Mouse (Mus musculus) C2C12 (cell line): ENCODE measurements at regions not wholly inside any gene's neighbourhood (a gene's known extent, or its start where the extent isn't known, plus 50 kb on each side); places are given as distances from the start of the nearest gene placed in this dataset.

Experiments
- H3K27me3 ChIP-seq: one replicate; pipeline ENCODE4 v1.6.1; 2011; ENCODE audit not compliant: control insufficient read depth, insufficient read depth, insufficient read length
- H3K36me3 ChIP-seq: one replicate; pipeline ENCODE4 v1.6.1; 2011; ENCODE audit not compliant: control insufficient read depth, insufficient read depth
- H3K4me3 ChIP-seq: one replicate; pipeline ENCODE4 v1.5.1; 2011; ENCODE audit warnings: mild to moderate bottlenecking, control low read depth; ENCODE audit not compliant: poor library complexity, insufficient read depth, severe bottlenecking
- H3K79me2 ChIP-seq: one replicate; pipeline ENCODE4 v1.6.1; 2011; ENCODE audit not compliant: control insufficient read depth, insufficient read depth
- H3K79me3 ChIP-seq: one replicate; pipeline ENCODE4 v1.6.1; 2011; ENCODE audit warnings: low read depth, control low read depth
- H3ac ChIP-seq: one replicate; pipeline ENCODE3; 2011; ENCODE audit warnings: low read depth; ENCODE audit not compliant: control insufficient read depth, insufficient read length
- CEBPB ChIP-seq: IDR thresholded peaks from one replicate; pipeline ENCODE4 v1.6.1; 2011; ENCODE audit warnings: low read depth, mild to moderate bottlenecking, control low read depth, moderate library complexity
- CTCF ChIP-seq: IDR thresholded peaks from one replicate; pipeline ENCODE4 v1.5.1; 2011; ENCODE audit not compliant: control insufficient read depth, insufficient read depth, insufficient read length
- FOSL1 ChIP-seq: IDR thresholded peaks from one replicate; pipeline ENCODE4 v1.8.0; 2011; ENCODE audit warnings: mild to moderate bottlenecking, low read length; ENCODE audit not compliant: poor library complexity, insufficient read depth, severe bottlenecking
- MAX ChIP-seq: IDR thresholded peaks from one replicate; pipeline ENCODE4 v1.6.1; 2011; ENCODE audit warnings: mild to moderate bottlenecking, control low read depth
- MYOD1 ChIP-seq: IDR thresholded peaks from one replicate; pipeline ENCODE4 v1.6.1; 2011; ENCODE audit warnings: low read depth; ENCODE audit not compliant: control insufficient read depth, insufficient read length
- MYOG ChIP-seq: IDR thresholded peaks from one replicate; pipeline ENCODE4 v1.6.1; 2011; ENCODE audit not compliant: control insufficient read depth, insufficient read length; ENCODE audit errors: extremely low read depth
- USF1 ChIP-seq: IDR thresholded peaks from one replicate; pipeline ENCODE4 v1.6.1; 2011; ENCODE audit warnings: low read depth, mild to moderate bottlenecking, control low read depth, moderate library complexity

DNA sequence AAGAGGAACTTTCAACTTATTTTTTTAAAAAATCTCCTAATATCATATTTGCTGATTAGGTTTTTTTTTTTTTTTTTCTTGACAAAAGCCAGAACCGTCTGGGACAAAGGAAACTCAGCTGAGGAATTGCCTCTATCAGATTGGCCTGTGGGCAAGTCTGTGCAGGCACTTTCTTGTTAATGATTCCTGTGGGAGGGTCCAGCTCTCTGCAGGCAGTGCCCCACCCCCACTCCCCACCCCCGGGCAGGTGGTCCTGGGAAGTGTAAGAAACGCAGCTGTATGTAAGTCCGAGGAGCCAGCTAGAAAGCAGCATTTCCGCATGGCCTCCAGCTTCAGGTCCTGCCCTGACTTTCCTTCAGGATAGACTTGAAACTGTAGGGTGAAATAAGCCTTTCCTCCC lies 377.7 kb downstream of the Sox2 start:
- Histone ChIP-seq H3K36me3 (no peaks in the 10 kb centered on the region), H3K79me3 (no peaks in the 10 kb centered on the region), H3K27me3 (no peaks in the 10 kb centered on the region), H3K79me2 (no peaks in the 10 kb centered on the region), H3K4me3 (no peak overlapping the region), H3ac (no peak overlapping the region)
- no peak for TF ChIP-seq MYOD1
- no peak for TF ChIP-seq FOSL1
- no peak for TF ChIP-seq MYOG
- no peak for TF ChIP-seq CTCF
- TF ChIP-seq MAX = no peak
- no peak for TF ChIP-seq USF1
- no peak for TF ChIP-seq CEBPB

DNA sequence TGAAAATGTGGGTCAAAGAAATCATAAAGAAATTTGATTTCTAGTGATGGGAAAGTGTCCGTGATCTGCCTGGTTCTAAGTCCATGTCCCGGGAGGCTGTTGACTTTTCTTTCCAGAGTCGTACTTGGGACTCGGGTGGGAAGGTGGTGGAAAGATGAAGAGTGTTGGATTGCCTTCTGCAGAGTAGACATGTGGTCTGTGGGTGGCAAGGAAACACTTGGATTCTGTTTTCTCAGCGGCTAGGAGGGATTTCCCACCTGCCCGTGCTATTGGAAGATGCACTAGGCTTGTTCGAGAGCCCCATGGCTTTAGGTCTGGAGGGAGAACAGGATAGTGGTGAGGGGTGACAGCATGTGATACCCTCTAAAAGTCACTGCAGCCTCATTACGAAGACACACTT lies 379.7 kb downstream of the Sox2 start:
- no peak for TF ChIP-seq MYOG
- TF ChIP-seq USF1 = no peak
- TF ChIP-seq CTCF = no peak
- TF ChIP-seq MAX = no peak
- no peak for TF ChIP-seq FOSL1
- TF ChIP-seq MYOD1 = no peak
- TF ChIP-seq CEBPB = no peak
- no peaks in the 10 kb centered on the region for H3K27me3 ChIP-seq
- no peak overlapping the region for H3ac ChIP-seq
- no peaks in the 10 kb centered on the region for H3K79me2 ChIP-seq
- no peaks in the 10 kb centered on the region for H3K79me3 ChIP-seq
- H3K36me3 ChIP-seq = no peaks in the 10 kb centered on the region
- H3K4me3 ChIP-seq = no peak overlapping the region

- H3K79me2 ChIP-seq = no peaks in the 10 kb centered on the region
- H3K27me3 ChIP-seq = no peaks in the 10 kb centered on the region
- H3K79me3 ChIP-seq = no peaks in the 10 kb centered on the region
- H3K36me3 ChIP-seq = no peaks in the 10 kb centered on the region
- no peak for TF ChIP-seq FOSL1
- no peak for TF ChIP-seq USF1
- no peak for TF ChIP-seq MYOG
- no peak for TF ChIP-seq CEBPB
- TF ChIP-seq MYOD1 = no peak
- TF ChIP-seq CTCF = no peak
- no peak for TF ChIP-seq MAX
- H3ac ChIP-seq = no peak overlapping the region
- H3K4me3 ChIP-seq = no peak overlapping the region
These were observed 383.4 kb downstream of the Sox2 start for GRCm38 (mm10) chr3:35033587-35033986.

DNA sequence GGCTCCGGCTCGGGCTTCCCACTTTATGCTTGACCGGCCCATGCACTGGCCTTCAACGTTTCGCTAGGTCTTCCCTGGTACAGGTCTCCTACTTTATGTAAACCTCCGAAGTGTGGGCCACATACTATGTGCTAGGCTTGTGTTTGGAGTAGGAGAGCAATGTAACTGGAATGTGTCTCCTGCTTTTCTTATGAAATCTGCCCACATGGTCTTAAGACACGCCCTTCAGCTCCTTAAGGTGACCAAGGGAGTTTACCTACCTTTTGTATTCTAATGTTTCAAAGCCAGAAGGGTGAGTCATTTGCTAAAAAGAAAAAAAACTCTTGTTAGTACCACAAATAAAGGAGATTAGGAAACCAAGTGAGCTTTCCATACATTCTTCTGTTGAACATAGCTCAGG lies 385.0 kb downstream of the Sox2 start:
- Histone ChIP-seq H3K79me2 (no peaks in the 10 kb centered on the region), H3K79me3 (no peaks in the 10 kb centered on the region), H3K4me3 (no peak overlapping the region), H3K36me3 (no peaks in the 10 kb centered on the region), H3K27me3 (no peaks in the 10 kb centered on the region), H3ac (no peak overlapping the region)
- TF ChIP-seq MYOD1 (no peak), MAX (no peak), USF1 (no peak), CTCF (no peak), MYOG (no peak), CEBPB (no peak), FOSL1 (no peak)

GRCm38 (mm10) chr3:35043705-35044104 lies 393.5 kb downstream of the Sox2 start:
- no peaks in the 10 kb centered on the region for H3K36me3 ChIP-seq
- H3K79me3 ChIP-seq = no peaks in the 10 kb centered on the region
- no peaks in the 10 kb centered on the region for H3K79me2 ChIP-seq
- H3K27me3 ChIP-seq = no peaks in the 10 kb centered on the region
- no peak for TF ChIP-seq MYOG
- H3K4me3 ChIP-seq = no peak overlapping the region
- no peak overlapping the region for H3ac ChIP-seq

GRCm38 (mm10) chr3:35059438-35059837 lies 409.2 kb downstream of the Sox2 start:
- Histone ChIP-seq H3K79me2 (no peaks in the 10 kb centered on the region), H3K36me3 (no peaks in the 10 kb centered on the region), H3K79me3 (no peaks in the 10 kb centered on the region), H3ac (no peak overlapping the region), H3K27me3 (no peaks in the 10 kb centered on the region), H3K4me3 (no peak overlapping the region)
- TF ChIP-seq CEBPB (no peak), CTCF (no peak), FOSL1 (no peak), MYOG (no peak), MAX (no peak), MYOD1 (no peak), USF1 (no peak)

DNA sequence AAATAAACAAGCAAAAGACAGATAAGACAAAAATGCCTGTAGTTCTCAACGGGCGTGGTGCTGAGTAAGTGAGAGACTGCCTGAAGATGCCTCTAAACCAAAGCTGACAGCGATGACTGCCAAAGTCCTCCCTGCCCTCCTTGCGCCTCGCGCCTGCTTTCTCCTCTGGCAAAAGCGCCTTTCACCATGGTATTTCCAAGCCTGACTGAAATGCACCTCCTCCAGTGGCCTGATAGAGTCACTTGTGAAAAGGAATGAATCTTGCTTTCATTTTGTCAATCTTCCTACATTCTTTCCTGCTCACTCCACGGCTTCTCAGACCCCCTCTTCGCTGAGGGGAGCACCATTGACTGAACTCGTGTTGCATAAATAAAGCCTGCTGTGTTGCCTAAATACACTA lies 409.8 kb downstream of the Sox2 start:
- H3K79me2 ChIP-seq = no peaks in the 10 kb centered on the region
- H3K27me3 ChIP-seq = no peaks in the 10 kb centered on the region
- H3K4me3 ChIP-seq = no peak overlapping the region
- no peak for TF ChIP-seq MYOG
- TF ChIP-seq MYOD1 = no peak
- no peak for TF ChIP-seq USF1
- TF ChIP-seq CEBPB = no peak
- no peak for TF ChIP-seq CTCF
- TF ChIP-seq FOSL1 = no peak
- no peak for TF ChIP-seq MAX
- H3ac ChIP-seq = no peak overlapping the region
- H3K79me3 ChIP-seq = no peaks in the 10 kb centered on the region
- H3K36me3 ChIP-seq = no peaks in the 10 kb centered on the region
